Mouse (Mus musculus): ENCODE measurements around the gene Dnajc4.
A peak's percentile ranks its signal among the peaks of the same experiment; 100 is the strongest.

The Dnajc4 gene

GRCm38 (mm10) chr19:6975537-6976521, 16.5 kb downstream of the Dnajc4 start, which contains the start of gene Plcb3:
TSS of gene Plcb3 (minus strand) at chr19:6976470.
- DNase-seq (ENCODE audit: low read depth, low spot score) = no peak

GRCm38 (mm10) chr19:6974211-6975205, 17.9 kb downstream of the Dnajc4 start, which contains the start of gene Ppp1r14b:
TSS of gene Ppp1r14b (plus strand) at chr19:6974968.
- no peak for DNase-seq (ENCODE audit: low read depth, low spot score)

GRCm38 (mm10) chr19:6973581-6974190, 18.7 kb downstream of the Dnajc4 start:
- DNase-seq (ENCODE audit: low read depth, low spot score) = no peak

GRCm38 (mm10) chr19:6972247-6972917, 20.0 kb downstream of the Dnajc4 start:
- DNase-seq (ENCODE audit: low read depth, low spot score) = no peak

- DNase-seq (ENCODE audit: low read depth, low spot score) = no peak
Measured at GRCm38 (mm10) chr19:6971644-6972043, 20.7 kb downstream of the Dnajc4 start.

GRCm38 (mm10) chr19:6970460-6971085, 21.8 kb downstream of the Dnajc4 start:
- no peak for DNase-seq (ENCODE audit: low read depth, low spot score)

- no peak for DNase-seq (ENCODE audit: low read depth, low spot score)
Measured at GRCm38 (mm10) chr19:6969665-6970381, 22.5 kb downstream of the Dnajc4 start.

GRCm38 (mm10) chr19:6969291-6969664, 23.1 kb downstream of the Dnajc4 start:
- DNase-seq (ENCODE audit: low read depth, low spot score) = no peak

GRCm38 (mm10) chr19:6968491-6969271, 23.7 kb downstream of the Dnajc4 start:
- DNase-seq (ENCODE audit: low read depth, low spot score) = no peak

GRCm38 (mm10) chr19:6956461-6956860, 35.9 kb downstream of the Dnajc4 start:
- no peak for DNase-seq (ENCODE audit: low read depth, low spot score)

- DNase-seq (ENCODE audit: low read depth, low spot score) = no peak
Measured at GRCm38 (mm10) chr19:6955424-6955823, 36.9 kb downstream of the Dnajc4 start.

GRCm38 (mm10) chr19:6954046-6954445, 38.3 kb downstream of the Dnajc4 start:
- no peak for DNase-seq (ENCODE audit: low read depth, low spot score)

- DNase-seq (ENCODE audit: low read depth, low spot score) = no peak
Measured at GRCm38 (mm10) chr19:6952712-6953037, 39.7 kb downstream of the Dnajc4 start.

- no peak for DNase-seq (ENCODE audit: low read depth, low spot score)
Measured at GRCm38 (mm10) chr19:6951994-6952711, 40.2 kb downstream of the Dnajc4 start.

- DNase-seq (ENCODE audit: low read depth, low spot score) = peak; percentile 95
Measured at GRCm38 (mm10) chr19:6951381-6951968, 40.9 kb downstream of the Dnajc4 start.

- peak; percentile 76 for DNase-seq (ENCODE audit: low read depth, low spot score)
Measured at GRCm38 (mm10) chr19:6950613-6951153, 41.7 kb downstream of the Dnajc4 start.

- no peak for DNase-seq (ENCODE audit: low read depth, low spot score)
Measured at GRCm38 (mm10) chr19:6949951-6950350, 42.4 kb downstream of the Dnajc4 start.

- no peak for DNase-seq (ENCODE audit: low read depth, low spot score)
Measured at GRCm38 (mm10) chr19:6949532-6949931, 42.8 kb downstream of the Dnajc4 start.
